Mouse (Mus musculus): ENCODE data around the gene Tfam. TPM values are rescaled to one million over a fixed set of nuclear protein-coding genes. Genes with fewer than 3 reads are reported as not detected.

Tfam gene
- polyA plus RNA-seq, 1 experiment: 5.1 TPM

DNA sequence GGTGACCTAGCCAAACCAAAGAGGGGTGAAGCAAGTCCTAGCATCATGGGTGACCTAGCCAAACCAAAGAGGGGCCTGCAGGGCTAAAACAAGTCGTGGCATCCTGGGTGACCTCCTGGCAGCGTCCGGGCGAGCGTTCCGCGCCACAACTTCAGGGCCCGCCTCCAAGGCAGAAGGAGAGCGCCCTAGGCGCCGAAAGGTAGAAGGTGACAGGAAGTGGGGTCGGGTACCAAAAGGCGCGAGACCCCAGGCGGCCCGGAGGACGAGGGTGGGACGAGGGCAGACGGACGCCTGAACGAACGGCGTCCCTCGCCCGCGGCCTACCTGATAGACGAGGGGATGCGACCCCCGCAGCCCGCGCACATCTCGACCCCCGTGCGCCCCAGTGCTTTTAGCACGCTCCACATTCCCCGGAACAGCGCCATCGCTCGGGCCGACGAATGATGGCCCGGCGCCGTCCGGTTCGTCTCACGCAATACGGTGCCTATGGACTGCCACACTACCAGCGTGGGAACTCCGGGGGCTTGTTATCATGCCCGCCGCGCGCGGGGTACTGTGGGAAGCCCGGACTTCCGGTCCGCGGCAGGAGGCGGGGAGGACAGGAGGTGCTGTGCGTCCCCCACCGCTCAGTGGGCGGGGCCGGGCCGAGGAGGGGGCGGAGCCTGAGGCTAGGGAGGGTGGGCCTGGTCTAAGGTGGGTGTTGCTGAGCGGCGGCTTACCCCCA, 402 bp downstream of the Tfam start:
- DNase-seq: peak; percentile 95
- Histone ChIP-seq H3K4me3 (replicated peaks; ENCODE audit: extremely low read depth, low read depth, low read length) (peak overlapping the region; percentile 93), H3K4me1 (ENCODE audit: control insufficient read depth, insufficient read depth, low read length) (peaks cover 4% of the 10 kb centered on the region; the same call in 1 of the 2 replicates)
- TF ChIP-seq CTCF (IDR thresholded peaks at IDR 0.05; ENCODE audit: insufficient read depth, low read length): no peak
- peak; percentile 81 for TF ChIP-seq POLR2A (IDR thresholded peaks at IDR 0.05; ENCODE audit: borderline replicate concordance, extremely low read depth, low read depth, low read length)
- WGBS: under 1% methylated on average over 68 of the region's 68 CpGs

DNA sequence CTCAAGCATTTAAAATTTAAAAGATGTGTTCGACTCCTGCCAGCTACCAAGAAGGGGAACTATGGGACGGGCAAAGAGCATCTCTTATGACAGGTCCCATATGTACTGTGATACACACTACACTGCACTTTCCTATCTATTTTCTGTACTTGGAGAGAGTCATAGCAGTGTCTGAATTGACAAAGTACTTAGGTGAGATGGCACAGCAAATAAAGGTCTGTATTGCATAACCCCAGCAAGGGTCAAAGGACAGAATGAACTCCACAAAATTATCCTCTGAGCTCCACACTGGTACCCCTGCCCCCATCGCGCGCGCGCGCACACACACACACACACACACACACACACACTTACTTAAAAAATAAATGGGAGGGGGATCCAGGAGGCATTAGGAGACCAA, 4.0 kb downstream of the Tfam start:
- no peak for DNase-seq
- TF ChIP-seq POLR2A (IDR thresholded peaks at IDR 0.05; ENCODE audit: borderline replicate concordance, extremely low read depth, low read depth, low read length) (no peak), CTCF (IDR thresholded peaks at IDR 0.05; ENCODE audit: insufficient read depth, low read length) (no peak)
- Histone ChIP-seq H3K4me3 (replicated peaks; ENCODE audit: extremely low read depth, low read depth, low read length) (no peak overlapping the region), H3K4me1 (ENCODE audit: control insufficient read depth, insufficient read depth, low read length) (peaks cover 4% of the 10 kb centered on the region; the same call in 1 of the 2 replicates)
- 95% methylated on average over 8 of the region's 8 CpGs for WGBS

DNA sequence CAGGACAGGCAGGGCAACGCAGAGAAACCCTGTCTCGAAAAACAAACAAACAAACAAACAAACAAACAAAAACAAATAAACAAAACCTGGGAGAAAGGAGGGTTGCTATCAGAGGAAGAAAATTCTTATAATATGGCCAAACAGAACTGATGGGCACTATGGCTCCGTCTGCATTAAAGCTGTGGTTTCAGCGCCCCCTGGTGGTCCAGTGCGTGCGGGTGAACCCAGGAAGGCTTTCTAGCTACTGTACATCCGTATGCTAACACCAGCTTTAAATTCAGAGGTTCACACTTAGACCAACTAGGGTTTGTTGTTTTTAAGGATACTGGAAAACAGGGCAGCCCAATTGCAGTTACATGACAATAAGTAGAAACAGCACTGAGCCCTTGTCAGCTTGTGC, 12.2 kb downstream of the Tfam start:
- 37% methylated on average over 7 of the region's 7 CpGs for WGBS
- H3K4me3 ChIP-seq (replicated peaks; ENCODE audit: extremely low read depth, low read depth, low read length): no peak overlapping the region
- peak; percentile 79 for DNase-seq
- H3K4me1 ChIP-seq (ENCODE audit: control insufficient read depth, insufficient read depth, low read length): no peaks in the 10 kb centered on the region
- TF ChIP-seq CTCF (IDR thresholded peaks at IDR 0.05; ENCODE audit: insufficient read depth, low read length) (peak; percentile 81), POLR2A (IDR thresholded peaks at IDR 0.05; ENCODE audit: borderline replicate concordance, extremely low read depth, low read depth, low read length) (no peak)

DNA sequence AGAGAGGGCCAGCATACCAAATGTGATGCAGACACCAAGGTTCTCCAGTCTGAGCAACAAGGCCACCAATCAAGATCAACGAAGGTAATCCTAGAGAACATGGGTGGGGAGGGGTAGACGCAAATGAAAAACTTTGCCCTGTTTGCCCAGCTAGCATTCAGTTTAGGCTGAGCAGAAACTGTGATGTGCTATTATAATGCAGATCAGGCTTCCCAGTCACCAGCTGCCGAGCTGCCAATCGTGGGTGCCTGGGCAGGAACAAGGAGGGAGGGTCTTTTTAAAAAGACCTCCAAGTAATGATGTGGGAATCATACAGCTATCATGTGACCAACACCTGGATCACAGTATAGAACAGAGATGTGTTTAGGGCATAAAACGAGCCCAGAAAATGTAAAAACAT, 15.0 kb downstream of the Tfam start:
- no peak for DNase-seq
- no peak for TF ChIP-seq CTCF (IDR thresholded peaks at IDR 0.05; ENCODE audit: insufficient read depth, low read length)
- TF ChIP-seq POLR2A (IDR thresholded peaks at IDR 0.05; ENCODE audit: borderline replicate concordance, extremely low read depth, low read depth, low read length): no peak
- WGBS: 93% methylated on average over 5 of the region's 5 CpGs
- Histone ChIP-seq H3K4me1 (ENCODE audit: control insufficient read depth, insufficient read depth, low read length) (no peaks in the 10 kb centered on the region), H3K4me3 (replicated peaks; ENCODE audit: extremely low read depth, low read depth, low read length) (no peak overlapping the region)

DNA sequence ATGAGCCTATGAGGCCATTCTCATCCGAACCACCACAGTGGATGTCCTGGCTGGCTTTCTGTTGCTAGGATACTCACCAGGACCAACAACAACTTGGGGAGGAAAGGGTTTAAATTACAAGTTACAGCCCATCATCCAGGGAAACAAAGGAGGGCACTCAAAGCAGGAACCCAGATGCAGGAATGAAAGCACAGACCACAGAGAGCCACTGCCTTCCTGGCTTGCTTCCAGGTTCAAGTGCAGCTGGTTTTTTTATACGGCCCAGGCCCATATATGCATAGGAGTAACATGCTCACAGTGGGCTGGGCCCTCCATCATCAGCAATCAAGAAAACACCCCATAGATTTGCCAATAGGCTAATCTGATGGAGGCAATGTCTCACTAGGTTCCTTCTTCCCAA, 15.4 kb downstream of the Tfam start:
- WGBS: 91% methylated on average over 2 of the region's 2 CpGs
- DNase-seq: no peak
- TF ChIP-seq POLR2A (IDR thresholded peaks at IDR 0.05; ENCODE audit: borderline replicate concordance, extremely low read depth, low read depth, low read length) (no peak), CTCF (IDR thresholded peaks at IDR 0.05; ENCODE audit: insufficient read depth, low read length) (no peak)
- no peaks in the 10 kb centered on the region for H3K4me1 ChIP-seq (ENCODE audit: control insufficient read depth, insufficient read depth, low read length)
- H3K4me3 ChIP-seq (replicated peaks; ENCODE audit: extremely low read depth, low read depth, low read length): no peak overlapping the region

DNA sequence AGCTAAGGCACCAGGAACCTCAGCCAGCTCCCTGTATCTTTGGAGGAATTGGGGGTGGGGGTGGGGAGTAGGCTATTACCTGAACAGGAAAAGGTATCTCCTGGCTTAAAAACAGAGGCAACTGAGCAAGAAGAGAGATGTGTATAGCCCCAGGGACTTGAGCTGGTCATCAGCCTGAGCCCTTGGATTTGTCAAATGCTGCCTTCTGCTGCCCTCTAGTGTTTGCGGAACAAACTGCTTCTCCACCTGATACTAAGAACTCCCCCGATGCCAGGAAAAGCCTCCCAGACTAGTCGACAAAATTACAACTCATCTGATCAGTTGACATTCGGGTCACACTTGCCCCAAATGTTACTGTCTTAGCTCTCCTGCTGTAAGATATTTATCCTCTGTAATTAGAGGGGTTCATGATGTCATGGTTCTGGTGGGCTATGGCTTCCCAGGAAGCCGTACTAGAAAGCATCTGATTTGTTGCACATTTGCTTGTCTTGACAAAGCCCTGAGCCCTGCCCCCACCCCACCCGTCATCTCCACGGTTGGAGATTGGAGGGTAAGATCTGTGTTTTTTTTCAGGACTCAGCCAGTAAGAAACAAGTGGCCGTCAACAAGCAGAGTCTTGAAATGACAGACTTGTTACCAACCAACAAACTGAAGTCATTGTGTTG, 19.7 kb downstream of the Tfam start:
- DNase-seq: peak; percentile 66
- H3K4me3 ChIP-seq (replicated peaks; ENCODE audit: extremely low read depth, low read depth, low read length): no peak overlapping the region
- 17% methylated on average over 8 of the region's 8 CpGs for WGBS
- H3K4me1 ChIP-seq (ENCODE audit: control insufficient read depth, insufficient read depth, low read length): no peaks in the 10 kb centered on the region
- peak; percentile 90 for TF ChIP-seq CTCF (IDR thresholded peaks at IDR 0.05; ENCODE audit: insufficient read depth, low read length)
- TF ChIP-seq POLR2A (IDR thresholded peaks at IDR 0.05; ENCODE audit: borderline replicate concordance, extremely low read depth, low read depth, low read length): no peak

DNA sequence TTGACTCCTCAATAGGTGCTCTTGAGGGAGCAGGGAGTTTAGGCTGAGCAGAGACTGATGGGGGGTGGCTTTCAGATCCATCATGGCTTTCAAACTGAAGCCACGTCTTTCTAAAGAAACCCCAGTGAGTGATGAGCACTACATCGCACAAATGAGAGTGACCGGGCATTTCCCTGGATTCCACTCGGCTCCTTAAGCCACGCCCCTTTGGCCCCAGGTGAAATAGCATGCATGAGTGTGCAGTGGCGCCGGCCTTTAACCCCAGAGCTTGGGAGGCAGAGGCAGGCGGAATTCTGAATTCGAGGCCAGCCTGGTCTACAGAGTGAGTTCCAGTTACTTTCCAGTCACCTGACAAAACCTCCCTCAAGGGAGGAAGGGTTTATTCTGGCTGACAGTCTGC, 22.1 kb downstream of the Tfam start:
- no peak overlapping the region for H3K4me3 ChIP-seq (replicated peaks; ENCODE audit: extremely low read depth, low read depth, low read length)
- no peak for TF ChIP-seq POLR2A (IDR thresholded peaks at IDR 0.05; ENCODE audit: borderline replicate concordance, extremely low read depth, low read depth, low read length)
- no peak for TF ChIP-seq CTCF (IDR thresholded peaks at IDR 0.05; ENCODE audit: insufficient read depth, low read length)
- 71% methylated on average over 9 of the region's 9 CpGs for WGBS
- H3K4me1 ChIP-seq (ENCODE audit: control insufficient read depth, insufficient read depth, low read length): no peaks in the 10 kb centered on the region
- DNase-seq: no peak

DNA sequence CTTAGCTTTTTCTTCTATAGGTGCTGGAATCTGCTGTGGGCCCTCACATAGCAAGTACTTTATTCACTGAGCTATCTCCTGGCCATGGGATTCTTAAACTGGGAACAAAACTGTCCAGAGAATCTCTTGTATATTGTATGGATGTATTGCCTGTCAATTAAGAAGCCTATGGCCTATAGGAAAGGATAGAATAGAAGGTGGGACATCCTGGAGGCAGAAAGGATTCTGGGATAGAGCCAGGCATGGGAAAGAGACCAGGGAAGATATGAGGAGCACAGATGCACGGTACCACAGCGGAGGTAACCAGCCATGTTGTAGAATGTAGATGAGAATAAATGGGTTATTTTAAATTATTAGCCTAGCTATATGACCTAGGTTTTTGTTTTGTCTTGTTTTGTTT, 36.6 kb downstream of the Tfam start:
- no peak for DNase-seq
- 88% methylated on average over 2 of the region's 2 CpGs for WGBS
- no peak overlapping the region for H3K4me3 ChIP-seq (replicated peaks; ENCODE audit: extremely low read depth, low read depth, low read length)
- peaks cover 4% of the 10 kb centered on the region; the same call in 1 of the 2 replicates for H3K4me1 ChIP-seq (ENCODE audit: control insufficient read depth, insufficient read depth, low read length)
- TF ChIP-seq POLR2A (IDR thresholded peaks at IDR 0.05; ENCODE audit: borderline replicate concordance, extremely low read depth, low read depth, low read length) (no peak), CTCF (IDR thresholded peaks at IDR 0.05; ENCODE audit: insufficient read depth, low read length) (no peak)

DNA sequence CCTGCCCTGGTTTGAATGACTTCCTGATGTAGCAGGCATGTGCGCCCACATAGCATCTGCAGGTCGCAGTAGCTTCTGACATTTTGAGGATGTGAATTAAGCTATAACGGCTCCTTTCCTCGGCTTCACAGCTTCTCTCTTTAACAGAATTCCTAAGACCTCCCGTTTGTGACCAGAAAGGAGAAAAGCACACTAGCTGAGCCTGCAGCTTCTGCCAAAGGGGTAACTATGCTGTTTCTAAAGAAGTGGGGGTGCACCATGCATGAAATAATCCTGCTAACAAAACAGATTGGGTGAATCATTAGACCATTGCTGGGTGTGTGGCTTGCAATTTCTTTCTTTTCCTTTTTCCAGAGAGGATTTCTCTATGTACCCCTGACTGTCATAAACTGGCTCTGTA, 37.1 kb downstream of the Tfam start:
- no peak for DNase-seq
- peaks cover 4% of the 10 kb centered on the region; the same call in 1 of the 2 replicates for H3K4me1 ChIP-seq (ENCODE audit: control insufficient read depth, insufficient read depth, low read length)
- TF ChIP-seq POLR2A (IDR thresholded peaks at IDR 0.05; ENCODE audit: borderline replicate concordance, extremely low read depth, low read depth, low read length) (no peak), CTCF (IDR thresholded peaks at IDR 0.05; ENCODE audit: insufficient read depth, low read length) (no peak)
- no peak overlapping the region for H3K4me3 ChIP-seq (replicated peaks; ENCODE audit: extremely low read depth, low read depth, low read length)
- 44% methylated on average over 5 of the region's 5 CpGs for WGBS

DNA sequence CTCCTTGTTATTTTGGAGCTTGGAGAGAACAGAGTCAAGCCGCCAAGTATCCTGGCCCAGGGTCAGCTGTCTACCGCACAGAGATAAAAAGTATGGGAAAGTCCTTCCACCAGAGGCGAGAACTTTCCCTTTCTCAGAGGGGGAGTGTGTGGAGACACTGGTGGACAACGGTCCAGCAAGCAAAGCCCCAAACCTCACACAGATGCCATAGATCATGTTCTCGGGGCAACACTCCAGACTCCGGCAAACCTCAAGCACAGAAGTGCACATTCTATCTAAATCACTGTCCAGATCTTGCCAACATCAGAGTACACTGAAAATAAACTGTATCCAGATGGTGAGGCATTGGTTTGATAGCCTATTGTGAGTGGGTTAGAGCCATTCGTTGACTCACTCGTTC, 39.4 kb downstream of the Tfam start:
- 72% methylated on average over 8 of the region's 8 CpGs for WGBS
- H3K4me1 ChIP-seq (ENCODE audit: control insufficient read depth, insufficient read depth, low read length): peaks cover 4% of the 10 kb centered on the region; the same call in 1 of the 2 replicates
- DNase-seq: no peak
- H3K4me3 ChIP-seq (replicated peaks; ENCODE audit: extremely low read depth, low read depth, low read length): no peak overlapping the region
- TF ChIP-seq CTCF (IDR thresholded peaks at IDR 0.05; ENCODE audit: insufficient read depth, low read length) (no peak), POLR2A (IDR thresholded peaks at IDR 0.05; ENCODE audit: borderline replicate concordance, extremely low read depth, low read depth, low read length) (no peak)

Data from lung, adult 2 months (tissue).